Mouse (Mus musculus) cerebellum, adult 2 months (tissue): ENCODE measurements at regions not wholly inside any gene's neighbourhood (a gene's known extent, or its start where the extent isn't known, plus 50 kb on each side); places are given as distances from the start of the nearest gene placed in this dataset.

Source experiments
- DNase-seq, 2 experiments: peaks; one replicate each; pipeline ENCODE4 v3.0.0; 2021
- H3K27ac ChIP-seq: fragments of 200-500 bp; 2 replicates; pipeline ENCODE4 v1.5.1; 2012; ENCODE audit warnings: low read length, control low read depth, inconsistent platforms; ENCODE audit not compliant: insufficient read depth
- H3K27me3 ChIP-seq: fragments of 200-500 bp; 2 replicates; pipeline ENCODE4 v1.6.1; 2012; ENCODE audit warnings: inconsistent platforms, mild to moderate bottlenecking, low read length, moderate library complexity; ENCODE audit not compliant: control insufficient read depth, insufficient read depth
- H3K4me1 ChIP-seq: fragments of 200-500 bp; 2 replicates; pipeline ENCODE4 v1.6.1; 2011; ENCODE audit warnings: low read length; ENCODE audit not compliant: control insufficient read depth, insufficient read depth
- H3K4me3 ChIP-seq: fragments of 200-500 bp; replicated peaks from 2 replicates; pipeline ENCODE3; 2011; ENCODE audit warnings: mild to moderate bottlenecking, low read depth, low read length, control low read depth; ENCODE audit not compliant: insufficient read depth
- CTCF ChIP-seq: fragments of 200-500 bp; IDR thresholded peaks from 2 replicates; pipeline ENCODE4 v1.5.1; 2011; ENCODE audit warnings: low read depth, mild to moderate bottlenecking, control low read depth, low read length, moderate library complexity, borderline replicate concordance; ENCODE audit not compliant: insufficient read depth
- POLR2A ChIP-seq: fragments of 200-500 bp; IDR thresholded peaks from 2 replicates; pipeline ENCODE4 v1.6.1; 2011; ENCODE audit warnings: low read length, control low read depth, borderline replicate concordance; ENCODE audit not compliant: insufficient read depth
- WGBS: fragments of 180-500 bp; shearing (Covaris S2); methylation state at CpG from one replicate; pipeline ENCODE4 v1.1.7; 2018; 5-methylcytosine and 5-hydroxymethylcytosine counted together

- whole genome bisulfite sequencing: under 1% methylated on average over 22 of the region's 22 CpGs
- no peaks in the 10 kb centered on the region for H3K4me1 ChIP-seq
- peaks cover 11% of the 10 kb centered on the region; the same call in 1 of the 2 replicates for H3K27me3 ChIP-seq
- no peak overlapping the region for H3K27ac ChIP-seq
- TF ChIP-seq POLR2A (no peak), CTCF (no peak)
- DNase-seq: no peak
- H3K4me3 ChIP-seq: no peak overlapping the region
Observed at GRCm38 (mm10) chr13:116711148-116711865, 314.0 kb downstream of the Parp8 start.

- TF ChIP-seq CTCF (no peak), POLR2A (no peak)
- DNase-seq: no peak
- Histone ChIP-seq H3K27ac (no peak overlapping the region), H3K4me1 (no peaks in the 10 kb centered on the region), H3K4me3 (no peak overlapping the region), H3K27me3 (peaks cover 13% of the 10 kb centered on the region; the same call in 1 of the 2 replicates)
- WGBS: 8% methylated on average over 7 of the region's 7 CpGs
Observed at GRCm38 (mm10) chr13:116709671-116710070, 315.7 kb downstream of the Parp8 start.

GRCm38 (mm10) chr13:116708846-116709245 is 316.5 kb downstream of the Parp8 start:
- Histone ChIP-seq H3K4me1 (no peaks in the 10 kb centered on the region), H3K4me3 (no peak overlapping the region), H3K27me3 (peaks cover 13% of the 10 kb centered on the region; the same call in 1 of the 2 replicates), H3K27ac (no peak overlapping the region)
- no peak for DNase-seq
- WGBS: 1% methylated on average over 16 of the region's 16 CpGs
- no peak for TF ChIP-seq CTCF
- no peak for TF ChIP-seq POLR2A

- no peak overlapping the region for H3K4me3 ChIP-seq
- H3K27me3 ChIP-seq: peaks cover 13% of the 10 kb centered on the region; the same call in 1 of the 2 replicates
- no peak for DNase-seq
- no peak for TF ChIP-seq POLR2A
- no peak for TF ChIP-seq CTCF
- H3K27ac ChIP-seq: no peak overlapping the region
- no peaks in the 10 kb centered on the region for H3K4me1 ChIP-seq
- 4% methylated on average over 7 of the region's 7 CpGs for WGBS
Observed at GRCm38 (mm10) chr13:116708456-116708780, 316.9 kb downstream of the Parp8 start.

- Histone ChIP-seq H3K4me3 (no peak overlapping the region), H3K27ac (no peak overlapping the region), H3K4me1 (no peaks in the 10 kb centered on the region), H3K27me3 (peaks cover 13% of the 10 kb centered on the region; the same call in 1 of the 2 replicates)
- no peak for TF ChIP-seq CTCF
- no peak for DNase-seq
- 3% methylated on average over 20 of the region's 20 CpGs for WGBS
Observed at GRCm38 (mm10) chr13:116707621-116708455, 317.5 kb downstream of the Parp8 start.

- Histone ChIP-seq H3K4me1 (no peaks in the 10 kb centered on the region), H3K27me3 (peaks cover 13% of the 10 kb centered on the region; the same call in 1 of the 2 replicates), H3K27ac (no peak overlapping the region), H3K4me3 (no peak overlapping the region)
- WGBS: 3% methylated on average over 18 of the region's 18 CpGs
- no peak for TF ChIP-seq CTCF
- no peak for TF ChIP-seq POLR2A
- no peak for DNase-seq
Observed at GRCm38 (mm10) chr13:116706401-116707330, 318.7 kb downstream of the Parp8 start.

- no peak overlapping the region for H3K4me3 ChIP-seq
- no peak overlapping the region for H3K27ac ChIP-seq
- peaks cover 13% of the 10 kb centered on the region; the same call in 1 of the 2 replicates for H3K27me3 ChIP-seq
- TF ChIP-seq POLR2A (no peak), CTCF (no peak)
- no peaks in the 10 kb centered on the region for H3K4me1 ChIP-seq
- WGBS: 2% methylated on average over 39 of the region's 39 CpGs
- peak in 1 of 2 experiments; percentile 11 for DNase-seq
Observed at GRCm38 (mm10) chr13:116705611-116706386, 319.5 kb downstream of the Parp8 start.
